Mouse (Mus musculus): ENCODE data around the gene Plxna4. TPM values are rescaled to one million over a fixed set of nuclear protein-coding genes. Genes with fewer than 3 reads are reported as not detected.

The Plxna4 gene
- polyA plus RNA-seq, 1 experiment from 2014 or later = 1.9 TPM

- no peaks in the 10 kb centered on the region for H3K9me3 ChIP-seq
- H3K4me3 ChIP-seq = no peak overlapping the region
- H3K27ac ChIP-seq (replicated peaks) = no peak overlapping the region
- DNase-seq (ENCODE audit: low spot score) = no peak
- H3K36me3 ChIP-seq (replicated peaks) = no peaks in the 10 kb centered on the region
- WGBS = 57% methylated on average over 1 of the region's 1 CpGs
- H3K27me3 ChIP-seq (replicated peaks; ENCODE audit: low read depth, poor library complexity, severe bottlenecking) = no peaks in the 10 kb centered on the region
- H3K4me1 ChIP-seq = no peaks in the 10 kb centered on the region
These were observed 385.3 kb downstream of the Plxna4 start for GRCm38 (mm10) chr6:32202664-32203192.

DNA sequence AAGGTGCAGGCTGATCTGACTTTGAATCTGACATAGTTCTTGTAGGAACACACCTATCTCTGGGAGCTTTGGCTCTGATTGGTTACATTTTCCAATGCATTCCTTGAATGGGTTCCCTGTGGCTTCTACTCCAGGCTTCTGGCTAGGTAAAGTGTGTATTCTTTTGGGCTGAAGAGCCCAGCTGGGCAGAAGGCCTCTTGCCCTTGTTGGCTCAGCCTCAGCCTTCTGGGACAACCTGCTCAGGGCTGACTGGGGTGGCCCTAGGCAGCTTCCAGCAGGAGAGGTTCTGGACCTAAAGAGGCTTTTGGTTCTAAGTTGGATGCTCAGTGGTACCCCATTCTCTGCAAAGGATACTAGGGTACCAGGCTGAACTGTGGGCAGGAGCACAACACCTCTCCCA is 386.5 kb downstream of the Plxna4 start:
- Histone ChIP-seq H3K36me3 (replicated peaks) (no peaks in the 10 kb centered on the region), H3K4me3 (no peak overlapping the region), H3K27me3 (replicated peaks; ENCODE audit: low read depth, poor library complexity, severe bottlenecking) (no peaks in the 10 kb centered on the region), H3K9me3 (no peaks in the 10 kb centered on the region), H3K4me1 (0 out of 2 replicates have a peak, but pooled peaks cover 2% of the 10 kb centered on the region), H3K27ac (replicated peaks) (no peak overlapping the region)
- no peak for DNase-seq (ENCODE audit: low spot score)

GRCm38 (mm10) chr6:32199616-32200015 is 388.4 kb downstream of the Plxna4 start:
- WGBS = 72% methylated on average over 2 of the region's 2 CpGs
- Histone ChIP-seq H3K4me1 (0 out of 2 replicates have a peak, but pooled peaks cover 2% of the 10 kb centered on the region), H3K4me3 (no peak overlapping the region), H3K27me3 (replicated peaks; ENCODE audit: low read depth, poor library complexity, severe bottlenecking) (no peaks in the 10 kb centered on the region), H3K9me3 (no peaks in the 10 kb centered on the region), H3K36me3 (replicated peaks) (no peaks in the 10 kb centered on the region), H3K27ac (replicated peaks) (no peak overlapping the region)
- no peak for DNase-seq (ENCODE audit: low spot score)

DNA sequence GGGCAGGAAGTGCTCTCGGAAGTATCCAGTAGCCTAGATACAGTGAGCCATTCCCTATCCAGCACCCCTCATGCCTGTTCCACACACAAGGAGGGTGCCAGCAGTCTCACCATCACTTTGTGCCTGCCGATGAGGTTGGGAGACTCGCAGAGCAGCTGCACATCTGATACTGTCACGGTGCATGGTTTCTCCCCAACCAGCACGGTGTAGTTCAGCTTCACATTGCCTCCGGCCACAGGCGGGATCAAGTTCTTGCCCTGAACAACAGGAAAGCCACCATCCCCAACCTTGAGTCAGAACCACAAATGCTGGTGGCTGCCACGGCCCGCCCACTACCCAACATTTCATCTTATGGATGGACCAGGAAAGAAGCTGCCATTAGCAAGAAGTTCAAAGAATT is 391.1 kb downstream of the Plxna4 start:
- no peaks in the 10 kb centered on the region for H3K27me3 ChIP-seq (replicated peaks; ENCODE audit: low read depth, poor library complexity, severe bottlenecking)
- no peak for DNase-seq (ENCODE audit: low spot score)
- no peaks in the 10 kb centered on the region for H3K36me3 ChIP-seq (replicated peaks)
- no peak overlapping the region for H3K4me3 ChIP-seq
- 88% methylated on average over 9 of the region's 9 CpGs for WGBS
- no peaks in the 10 kb centered on the region for H3K9me3 ChIP-seq
- 0 out of 2 replicates have a peak, but pooled peaks cover 2% of the 10 kb centered on the region for H3K4me1 ChIP-seq
- no peak overlapping the region for H3K27ac ChIP-seq (replicated peaks)

DNA sequence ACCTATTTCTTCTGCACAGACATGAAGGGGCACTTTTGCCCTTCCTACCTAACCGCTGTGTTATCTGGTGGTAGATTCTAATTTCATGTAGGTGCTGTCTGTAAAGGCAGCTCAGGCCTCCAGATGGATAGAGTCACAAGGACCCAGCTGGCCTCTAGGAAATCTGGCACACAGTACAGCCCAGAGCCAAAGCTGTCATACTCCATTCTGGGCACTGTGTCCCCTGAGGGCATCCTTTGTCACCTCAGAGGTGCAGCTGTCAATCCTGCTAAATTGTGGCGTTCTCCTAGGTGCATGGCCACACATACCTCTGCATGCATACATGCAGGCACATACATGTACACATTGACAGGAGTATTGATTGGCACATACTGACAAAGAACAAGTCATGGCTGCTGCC is 394.9 kb downstream of the Plxna4 start:
- no peak for DNase-seq (ENCODE audit: low spot score)
- Histone ChIP-seq H3K4me3 (no peak overlapping the region), H3K27ac (replicated peaks) (no peak overlapping the region), H3K36me3 (replicated peaks) (no peaks in the 10 kb centered on the region), H3K4me1 (0 out of 2 replicates have a peak, but pooled peaks cover 2% of the 10 kb centered on the region), H3K9me3 (no peaks in the 10 kb centered on the region), H3K27me3 (replicated peaks; ENCODE audit: low read depth, poor library complexity, severe bottlenecking) (no peaks in the 10 kb centered on the region)
- WGBS = 85% methylated on average over 2 of the region's 2 CpGs

DNA sequence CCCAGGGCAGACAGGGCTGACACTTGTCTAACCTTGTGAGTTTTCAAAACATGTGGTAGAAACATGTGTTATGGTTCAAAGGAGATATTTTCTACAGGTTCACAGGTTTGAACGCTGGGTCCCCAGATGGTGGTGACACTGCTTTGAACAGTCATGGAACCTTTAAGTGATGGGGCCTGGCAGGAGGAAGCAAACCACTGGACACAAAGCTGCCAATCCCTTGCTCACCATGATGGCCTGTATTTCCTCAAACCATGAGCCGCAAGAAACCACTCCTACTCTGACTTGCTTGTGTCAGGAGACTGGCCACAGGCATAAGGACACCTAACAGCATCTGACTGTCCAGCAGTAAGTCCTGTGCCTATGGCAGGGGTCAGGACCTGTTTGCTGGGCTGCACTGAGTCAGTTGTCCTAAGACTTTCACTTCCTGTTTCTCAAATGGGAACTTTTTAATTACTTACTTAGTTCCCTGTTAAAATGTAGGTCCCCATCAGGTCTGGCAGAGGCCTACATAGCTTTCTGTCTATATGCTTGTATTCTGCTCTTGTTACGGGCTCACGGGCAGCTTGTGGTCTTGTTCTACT is 403.5 kb downstream of the Plxna4 start:
- 87% methylated on average over 4 of the region's 4 CpGs for WGBS
- H3K4me3 ChIP-seq = no peak overlapping the region
- peaks cover 30% of the 10 kb centered on the region for H3K4me1 ChIP-seq
- H3K36me3 ChIP-seq (replicated peaks) = no peaks in the 10 kb centered on the region
- H3K27me3 ChIP-seq (replicated peaks; ENCODE audit: low read depth, poor library complexity, severe bottlenecking) = peaks cover 11% of the 10 kb centered on the region; the same call in 1 of the 2 replicates
- no peaks in the 10 kb centered on the region for H3K9me3 ChIP-seq
- no peak overlapping the region for H3K27ac ChIP-seq (replicated peaks)
- no peak for DNase-seq (ENCODE audit: low spot score)

- no peak overlapping the region for H3K27ac ChIP-seq (replicated peaks)
- H3K9me3 ChIP-seq = no peaks in the 10 kb centered on the region
- no peak for DNase-seq (ENCODE audit: low spot score)
- peaks cover 11% of the 10 kb centered on the region; the same call in 1 of the 2 replicates for H3K27me3 ChIP-seq (replicated peaks; ENCODE audit: low read depth, poor library complexity, severe bottlenecking)
- H3K36me3 ChIP-seq (replicated peaks) = no peaks in the 10 kb centered on the region
- no peak overlapping the region for H3K4me3 ChIP-seq
- peaks cover 38% of the 10 kb centered on the region for H3K4me1 ChIP-seq
- WGBS = 68% methylated on average over 6 of the region's 6 CpGs
These were observed 404.3 kb downstream of the Plxna4 start for GRCm38 (mm10) chr6:32183651-32184185.

DNA sequence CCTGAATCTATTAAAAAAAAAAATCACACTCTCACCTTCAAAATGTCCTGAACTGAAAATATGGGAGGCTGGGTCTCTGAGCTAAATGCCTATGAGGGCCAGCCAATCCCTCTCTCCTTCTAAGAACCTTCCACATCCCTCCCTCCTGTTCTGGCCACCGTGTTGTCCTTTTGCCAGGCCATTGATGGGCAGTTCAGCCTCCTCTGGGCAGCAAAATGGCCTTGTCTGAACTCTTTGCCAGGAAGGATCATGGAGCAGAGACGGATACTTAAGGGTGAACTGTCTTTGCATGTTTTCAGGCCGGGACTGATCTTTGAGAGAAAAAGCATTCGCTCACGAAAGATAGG is 408.0 kb downstream of the Plxna4 start:
- Histone ChIP-seq H3K36me3 (replicated peaks) (no peaks in the 10 kb centered on the region), H3K27me3 (replicated peaks; ENCODE audit: low read depth, poor library complexity, severe bottlenecking) (peaks cover 11% of the 10 kb centered on the region; the same call in 1 of the 2 replicates), H3K27ac (replicated peaks) (peak overlapping the region; percentile 19; the same call in 1 of the 2 replicates), H3K4me3 (no peak overlapping the region), H3K9me3 (no peaks in the 10 kb centered on the region), H3K4me1 (peaks cover 35% of the 10 kb centered on the region)
- DNase-seq (ENCODE audit: low spot score) = peak; percentile 29
- 65% methylated on average over 5 of the region's 5 CpGs for WGBS

- WGBS = 62% methylated on average over 2 of the region's 2 CpGs
These were observed 408.5 kb downstream of the Plxna4 start for GRCm38 (mm10) chr6:32179346-32180011.

GRCm38 (mm10) chr6:32177905-32178304 is 410.1 kb downstream of the Plxna4 start:
- Histone ChIP-seq H3K27me3 (replicated peaks; ENCODE audit: low read depth, poor library complexity, severe bottlenecking) (peaks cover 11% of the 10 kb centered on the region; the same call in 1 of the 2 replicates), H3K27ac (replicated peaks) (no peak overlapping the region), H3K4me3 (no peak overlapping the region), H3K4me1 (peaks cover 23% of the 10 kb centered on the region), H3K36me3 (replicated peaks) (no peaks in the 10 kb centered on the region), H3K9me3 (no peaks in the 10 kb centered on the region)
- WGBS = 76% methylated on average over 3 of the region's 3 CpGs
- DNase-seq (ENCODE audit: low spot score) = no peak

More at GRCm38 (mm10) chr6:32179346-32180011, 408.5 kb downstream of the Plxna4 start:
- Histone ChIP-seq H3K4me3 (no peak overlapping the region), H3K4me1 (peaks cover 34% of the 10 kb centered on the region), H3K27me3 (replicated peaks; ENCODE audit: low read depth, poor library complexity, severe bottlenecking) (peaks cover 11% of the 10 kb centered on the region; the same call in 1 of the 2 replicates), H3K27ac (replicated peaks) (peak overlapping the region; percentile 49), H3K36me3 (replicated peaks) (no peaks in the 10 kb centered on the region), H3K9me3 (no peaks in the 10 kb centered on the region)
- peak; percentile 86 for DNase-seq (ENCODE audit: low spot score)

DNA sequence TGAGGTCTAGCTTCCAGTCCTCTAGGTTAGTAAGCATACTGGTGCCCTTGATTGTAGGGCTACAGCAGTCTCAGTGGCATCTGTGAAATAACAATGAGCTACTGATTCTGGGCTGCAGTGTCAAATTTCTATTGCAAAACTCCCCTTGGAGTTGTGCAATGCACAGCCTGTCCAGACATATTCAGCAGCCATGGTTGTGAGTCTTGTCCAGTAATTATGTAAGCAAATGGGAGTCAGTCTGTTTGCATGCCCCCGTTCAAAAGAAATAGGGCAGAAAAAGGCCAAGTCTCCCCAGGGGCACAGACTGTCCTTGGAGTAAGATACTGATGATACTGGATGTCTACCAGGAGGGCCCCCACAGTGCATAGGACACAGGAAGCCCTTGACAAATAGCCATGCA is 420.3 kb downstream of the Plxna4 start:
- H3K9me3 ChIP-seq = no peaks in the 10 kb centered on the region
- no peak for DNase-seq (ENCODE audit: low spot score)
- no peaks in the 10 kb centered on the region for H3K36me3 ChIP-seq (replicated peaks)
- peak overlapping the region; percentile 30; the same call in 1 of the 2 replicates for H3K27ac ChIP-seq (replicated peaks)
- H3K4me1 ChIP-seq = peaks cover 12% of the 10 kb centered on the region
- no peaks in the 10 kb centered on the region for H3K27me3 ChIP-seq (replicated peaks; ENCODE audit: low read depth, poor library complexity, severe bottlenecking)
- H3K4me3 ChIP-seq = no peak overlapping the region
- 45% methylated on average over 1 of the region's 1 CpGs for WGBS

- no peak for DNase-seq (ENCODE audit: low spot score)
- Histone ChIP-seq H3K9me3 (no peaks in the 10 kb centered on the region), H3K4me1 (no peaks in the 10 kb centered on the region), H3K36me3 (replicated peaks) (no peaks in the 10 kb centered on the region), H3K27ac (replicated peaks) (no peak overlapping the region), H3K4me3 (no peak overlapping the region), H3K27me3 (replicated peaks; ENCODE audit: low read depth, poor library complexity, severe bottlenecking) (no peaks in the 10 kb centered on the region)
- WGBS = 90% methylated on average over 2 of the region's 2 CpGs
These were observed 427.6 kb downstream of the Plxna4 start for GRCm38 (mm10) chr6:32160370-32160769.

DNA sequence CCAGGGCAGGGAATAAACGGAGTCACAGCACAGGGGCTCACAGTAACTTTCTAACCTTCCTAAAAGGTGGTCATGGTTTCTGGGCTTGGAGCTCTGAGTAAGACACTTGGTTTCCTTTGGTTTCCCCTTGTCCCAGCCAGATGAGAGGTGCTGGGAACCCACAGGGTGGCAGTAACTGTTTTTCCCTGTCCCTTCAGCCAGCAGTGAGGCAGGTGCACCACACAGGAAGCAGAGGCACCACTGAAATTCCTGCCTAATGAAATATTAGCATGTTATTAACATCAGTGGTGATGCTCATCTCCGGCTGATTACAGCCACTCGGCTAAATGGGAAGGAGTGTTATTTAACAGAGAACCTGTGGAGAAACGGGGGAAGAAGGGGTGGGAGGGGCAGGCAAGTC is 428.1 kb downstream of the Plxna4 start:
- H3K4me3 ChIP-seq = no peak overlapping the region
- H3K27ac ChIP-seq (replicated peaks) = no peak overlapping the region
- no peaks in the 10 kb centered on the region for H3K4me1 ChIP-seq
- H3K9me3 ChIP-seq = no peaks in the 10 kb centered on the region
- H3K27me3 ChIP-seq (replicated peaks; ENCODE audit: low read depth, poor library complexity, severe bottlenecking) = no peaks in the 10 kb centered on the region
- no peak for DNase-seq (ENCODE audit: low spot score)
- WGBS = 66% methylated on average over 4 of the region's 4 CpGs
- H3K36me3 ChIP-seq (replicated peaks) = no peaks in the 10 kb centered on the region

All from embryonic facial prominence, embryonic 10.5 days (tissue).